Mouse (Mus musculus): ENCODE data around the gene Hist1h2bq.
"Not testable (repeated sequence)": the region's sequence is repeated elsewhere in the genome, so short reads cannot be mapped to it uniquely, and the experiment has no call there.

The Hist1h2bq gene

GRCm38 (mm10) chr13:21789925-21790324, 20.1 kb downstream of the Hist1h2bq start:
- DNase-seq (ENCODE audit: low spot score in 2 of 2), result no peak

- no peak for DNase-seq (ENCODE audit: low spot score in 2 of 2)
Observed at GRCm38 (mm10) chr13:21787760-21788593, 22.0 kb downstream of the Hist1h2bq start.

- DNase-seq (ENCODE audit: low spot score in 2 of 2), result peak; percentile 82 to 90
Observed at GRCm38 (mm10) chr13:21786899-21787629, 22.9 kb downstream of the Hist1h2bq start, which contains the start of the genes Hist1h2an and Hist1h2bp. Gene Hist1h2an, minus strand, starts transcription at chr13:21787218. Gene Hist1h2bp, plus strand, starts transcription at chr13:21787461.

DNA sequence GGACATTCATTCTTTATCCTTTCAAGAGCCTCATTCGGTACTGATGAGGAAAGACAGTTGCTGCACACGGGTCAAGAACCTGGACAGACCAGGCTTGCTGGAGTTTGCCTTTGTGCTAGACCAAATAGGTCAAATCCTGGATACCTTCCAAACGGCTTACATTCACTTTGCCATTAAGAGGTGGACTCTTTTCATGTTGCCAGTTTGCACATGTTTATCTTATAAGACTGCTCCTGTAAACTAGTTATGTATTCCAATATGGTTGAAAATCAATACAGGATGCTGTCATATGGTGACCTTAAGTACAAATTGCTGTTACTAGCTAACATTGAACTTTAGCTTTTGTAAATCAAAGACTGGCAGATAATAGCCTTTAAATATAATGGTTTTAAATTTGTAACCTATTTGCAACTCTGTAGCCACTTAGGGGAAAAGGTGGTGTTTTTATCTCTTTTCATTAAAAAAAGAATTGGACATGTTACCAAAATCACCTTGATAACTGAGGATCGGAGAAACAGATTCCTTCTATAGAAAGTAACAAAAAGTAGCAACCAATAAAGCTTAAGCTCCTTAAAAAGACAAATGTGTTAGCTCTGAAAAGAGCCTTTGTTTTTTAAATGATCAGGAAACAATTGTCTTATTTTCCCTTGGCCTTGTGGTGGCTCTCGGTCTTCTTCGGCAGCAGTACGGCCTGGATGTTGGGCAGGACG, 23.7 kb downstream of the Hist1h2bq start:
- no peak for DNase-seq (ENCODE audit: low spot score in 2 of 2)

- no peak for DNase-seq (ENCODE audit: low spot score in 2 of 2)
Observed at GRCm38 (mm10) chr13:21784311-21784710, 25.7 kb downstream of the Hist1h2bq start.

DNA sequence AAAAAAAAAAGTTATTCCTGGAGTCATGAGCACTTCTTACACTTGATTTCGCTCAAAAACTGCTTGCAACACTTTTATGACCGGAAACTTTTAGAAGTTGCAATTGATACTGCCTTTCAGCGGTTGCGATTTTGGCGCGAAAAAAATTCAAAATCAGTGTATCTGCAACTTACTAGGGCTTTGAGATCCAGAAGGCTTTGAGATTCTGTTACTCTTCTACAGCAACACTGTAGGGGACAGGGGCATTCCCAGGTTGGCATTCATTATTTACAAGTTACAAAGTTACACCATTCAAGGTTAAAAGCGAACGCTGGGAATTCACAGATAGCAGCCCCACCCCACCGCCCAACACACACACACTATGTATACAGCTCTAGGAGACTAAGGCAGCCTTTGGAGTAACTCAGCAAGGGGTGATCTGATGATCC, 26.2 kb downstream of the Hist1h2bq start:
- DNase-seq (ENCODE audit: low spot score in 2 of 2), result no peak

GRCm38 (mm10) chr13:21783255-21783617, 26.8 kb downstream of the Hist1h2bq start, which contains the start of gene Hist1h3i:
Gene Hist1h3i, minus strand, starts transcription at chr13:21783370.
- DNase-seq (ENCODE audit: low spot score in 2 of 2), result peak; percentile 19 to 29

DNA sequence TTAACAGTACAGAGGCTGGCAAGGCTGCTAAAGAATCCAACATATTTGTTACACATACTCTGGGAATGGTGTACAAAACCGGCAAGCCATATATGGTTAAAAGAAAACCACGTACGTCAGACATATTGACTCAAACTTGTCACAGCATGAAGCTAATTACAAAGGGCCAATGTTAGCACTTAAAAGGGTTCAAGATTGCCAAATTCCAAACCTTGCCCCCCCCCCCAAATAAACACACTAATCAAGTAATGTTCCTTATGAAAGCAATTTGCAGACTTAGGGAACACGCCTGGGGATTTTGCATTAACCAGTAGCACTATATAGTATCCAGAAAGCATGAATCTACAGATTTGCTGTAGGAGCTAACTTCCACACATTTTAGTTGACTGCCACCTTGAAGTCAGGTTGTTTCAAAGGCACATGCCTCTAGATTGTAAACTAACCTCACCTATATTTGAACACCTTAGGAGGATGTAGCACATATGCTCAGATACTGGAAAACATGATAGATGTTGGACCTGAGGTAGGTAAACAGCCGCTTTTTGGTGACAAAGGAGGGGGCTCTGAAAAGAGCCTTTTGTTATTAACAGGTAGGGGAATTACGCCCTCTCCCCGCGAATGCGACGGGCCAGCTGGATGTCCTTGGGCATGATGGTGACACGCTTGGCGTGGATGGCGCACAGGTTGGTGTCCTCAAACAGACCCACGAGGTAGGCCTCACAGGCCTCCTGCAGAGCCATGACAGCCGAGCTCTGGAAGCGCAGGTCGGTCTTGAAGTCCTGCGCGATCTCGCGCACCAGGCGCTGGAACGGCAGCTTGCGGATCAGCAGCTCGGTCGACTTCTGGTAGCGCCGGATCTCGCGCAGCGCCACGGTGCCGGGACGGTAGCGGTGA, 27.4 kb downstream of the Hist1h2bq start:
- DNase-seq (ENCODE audit: low spot score in 2 of 2), result not testable (repeated sequence)

DNA sequence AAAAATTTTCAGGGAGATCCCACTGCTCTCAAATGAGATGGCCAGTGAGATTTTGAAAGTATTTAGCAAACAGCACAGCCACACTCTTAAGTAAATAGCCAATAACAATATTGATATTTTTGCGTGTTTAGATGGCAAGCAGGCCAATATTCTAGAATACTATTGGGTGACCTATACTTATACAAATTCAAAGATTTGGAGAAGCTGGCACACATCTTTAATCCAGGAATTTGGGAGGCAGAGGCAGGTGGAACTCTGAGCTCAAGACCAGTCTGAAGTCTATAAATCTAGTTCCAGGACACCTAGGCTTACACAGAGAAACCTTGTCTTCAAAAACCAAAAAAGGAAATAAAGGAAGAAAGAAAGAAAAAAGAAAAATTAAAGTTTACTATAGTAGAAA, 28.4 kb downstream of the Hist1h2bq start:
- no peak for DNase-seq (ENCODE audit: low spot score in 2 of 2)

DNA sequence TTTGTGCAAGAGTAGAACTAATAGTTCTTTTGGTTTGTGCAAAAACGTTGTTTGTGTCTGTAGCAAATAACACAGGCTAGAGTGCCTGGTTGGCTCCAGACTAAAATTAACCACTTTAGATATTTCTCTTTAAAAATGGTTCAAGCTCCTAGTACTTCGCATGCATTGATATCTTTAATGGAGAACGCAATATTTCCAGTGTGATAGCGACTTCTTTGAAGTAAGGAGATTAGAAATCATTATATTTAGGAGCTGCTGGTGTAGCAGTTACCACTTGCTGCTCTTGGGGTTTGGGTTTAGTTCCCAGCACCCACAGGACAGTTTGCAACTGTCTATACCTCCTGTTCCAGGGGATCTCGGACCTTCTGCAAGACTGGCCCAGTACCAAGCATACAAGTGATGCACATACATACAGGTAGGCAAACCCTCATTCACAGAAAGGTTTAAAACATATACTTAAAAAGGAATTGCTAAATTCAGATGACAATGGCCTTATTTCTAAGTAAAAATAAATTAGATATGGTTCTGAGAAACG, 28.9 kb downstream of the Hist1h2bq start:
- no peak for DNase-seq (ENCODE audit: low spot score in 2 of 2)

DNA sequence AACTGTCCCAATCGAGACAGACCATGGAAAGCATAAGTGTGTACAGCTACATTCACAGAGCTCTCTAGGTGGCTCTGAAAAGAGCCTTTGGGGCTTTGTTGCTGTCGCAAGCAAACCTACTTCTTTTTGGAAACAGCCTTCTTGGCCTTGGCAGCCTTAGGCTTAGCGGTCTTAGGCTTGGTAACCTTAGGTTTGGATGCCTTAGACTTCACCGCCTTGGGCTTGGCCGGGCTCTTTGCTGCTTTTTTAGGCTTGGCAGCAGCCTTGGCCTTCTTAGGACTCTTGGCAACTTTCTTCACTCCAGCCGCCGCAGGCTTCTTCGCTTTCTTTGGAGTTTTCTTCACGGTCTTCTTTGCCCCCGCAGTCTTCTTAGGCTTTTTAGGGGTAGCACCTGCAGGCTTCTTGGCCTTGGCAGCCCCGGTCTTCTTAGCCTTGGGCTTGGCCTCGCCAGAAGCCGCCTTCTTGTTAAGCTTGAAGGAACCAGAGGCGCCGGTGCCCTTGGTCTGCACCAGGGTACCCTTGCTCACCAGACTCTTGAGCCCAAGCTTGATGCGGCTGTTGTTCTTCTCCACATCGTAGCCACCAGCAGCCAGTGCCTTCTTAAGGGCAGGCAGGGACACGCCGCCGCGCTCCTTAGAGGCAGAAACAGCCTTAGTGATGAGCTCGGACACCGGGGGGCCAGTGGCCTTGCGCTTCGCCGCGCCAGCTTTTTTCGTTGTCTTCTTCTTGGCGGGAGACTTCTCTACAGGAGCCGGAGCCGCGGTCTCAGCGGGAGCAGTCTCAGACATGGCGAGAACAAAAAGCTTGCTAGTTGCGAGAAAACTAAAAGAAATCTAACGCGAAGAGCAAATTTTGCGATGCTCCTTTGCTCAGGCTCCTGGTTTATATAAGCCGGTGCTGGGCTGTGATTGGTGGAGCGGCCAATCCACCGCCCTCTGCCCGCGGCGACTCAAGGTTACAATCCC, 29.9 kb downstream of the Hist1h2bq start, which contains the start of gene Hist1h1b:
Gene Hist1h1b (minus strand): TSS at position 859 of the 965 bp plus-strand sequence.
- peak; percentile 12 to 28 for DNase-seq (ENCODE audit: low spot score in 2 of 2)

DNA sequence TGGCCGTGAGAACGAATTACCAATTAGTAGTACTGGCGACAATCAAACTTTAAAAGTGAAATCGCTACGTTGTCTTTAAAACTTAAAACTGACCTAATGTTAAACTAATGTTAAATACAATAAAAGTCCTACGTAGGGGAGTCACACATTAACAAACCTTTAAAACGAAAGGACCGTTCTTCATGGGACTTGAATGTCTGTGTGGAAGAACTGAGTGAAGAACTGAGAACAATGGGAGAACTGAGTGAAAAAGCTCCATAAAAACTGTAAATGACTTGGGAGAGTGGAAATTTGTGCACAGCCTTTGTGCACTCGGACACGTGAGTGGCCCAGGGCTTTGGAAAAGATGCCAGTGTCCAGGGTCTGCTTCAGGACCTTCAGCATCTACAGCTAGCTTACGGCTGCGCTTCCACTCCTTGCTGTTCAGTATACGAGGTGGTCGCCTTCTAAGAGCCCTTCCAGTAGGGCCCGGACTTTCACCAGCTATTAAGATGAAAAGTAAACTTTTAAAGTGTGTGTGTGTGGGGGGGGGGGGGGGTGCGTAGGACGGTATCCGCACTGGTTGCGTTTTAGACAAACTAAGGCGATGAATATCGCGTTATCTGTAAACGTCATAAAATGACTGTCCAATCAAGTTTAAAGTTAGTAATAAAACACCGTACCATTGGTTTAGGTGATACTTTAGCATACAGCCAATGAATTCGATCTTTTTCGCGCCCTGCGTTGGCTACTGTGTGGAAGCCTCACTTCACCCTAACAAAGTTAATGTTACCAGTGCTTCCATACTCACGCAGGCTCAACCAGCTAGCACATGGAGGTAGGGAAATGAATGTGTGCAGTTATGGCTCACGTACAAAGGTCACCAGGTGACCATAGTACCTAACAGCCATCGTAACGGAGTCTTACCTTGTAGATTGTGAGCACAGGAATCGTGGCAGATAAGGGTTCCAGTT, 30.9 kb downstream of the Hist1h2bq start:
- peak; percentile 51 to 59 for DNase-seq (ENCODE audit: low spot score in 2 of 2)

All from frontal cortex, postnatal 14 days (tissue).